Mouse (Mus musculus) spleen, adult 2 months (tissue): Measurements from ENCODE around the gene Pxk. TPM values are rescaled to one million over a fixed set of nuclear protein-coding genes. Genes with fewer than 3 reads are reported as not detected.

ENCODE experiments used
- DNase-seq, 2 experiments: peaks; one replicate each; pipeline versions ENCODE4 v3.0.0 to v3.0.0-alpha.2; 2012 to 2021; ENCODE audit warnings: low spot score in 2 of 2, low read depth in 1 of 2
- H3K27ac ChIP-seq: fragments of 200-500 bp; 2 replicates; pipeline ENCODE4 v1.5.1; 2012; ENCODE audit warnings: low read length, inconsistent platforms; ENCODE audit not compliant: insufficient read depth
- H3K27me3 ChIP-seq: fragments of 200-500 bp; 2 replicates; pipeline ENCODE4 v1.6.1; 2012; ENCODE audit warnings: mild to moderate bottlenecking, moderate library complexity, low read length, inconsistent platforms; ENCODE audit not compliant: control insufficient read depth, insufficient read depth
- H3K36me3 ChIP-seq: fragments of 200-500 bp; 2 replicates; pipeline ENCODE4 v1.6.1; 2012; ENCODE audit warnings: mild to moderate bottlenecking, low read length, inconsistent platforms; ENCODE audit not compliant: control insufficient read depth, insufficient read depth
- H3K4me1 ChIP-seq: fragments of 200-500 bp; 2 replicates; pipeline ENCODE4 v1.6.1; 2011; ENCODE audit warnings: inconsistent platforms; ENCODE audit not compliant: control insufficient read depth, insufficient read depth, insufficient read length
- H3K4me3 ChIP-seq: fragments of 200-500 bp; 2 replicates; pipeline ENCODE4 v1.5.1; 2011; ENCODE audit warnings: mild to moderate bottlenecking, inconsistent platforms; ENCODE audit not compliant: insufficient read depth, insufficient read length; ENCODE audit errors: extremely low read depth
- CTCF ChIP-seq: fragments of 200-500 bp; IDR thresholded peaks from 2 replicates; pipeline ENCODE4 v1.5.1; 2011; ENCODE audit warnings: mild to moderate bottlenecking, inconsistent platforms; ENCODE audit not compliant: insufficient read depth, insufficient read length, insufficient replicate concordance; ENCODE audit errors: extremely low read depth
- POLR2A ChIP-seq: fragments of 200-500 bp; IDR thresholded peaks from 2 replicates; pipeline ENCODE4 v1.6.1; 2011; ENCODE audit warnings: low read depth, low read length, inconsistent platforms
- WGBS: fragments of 180-500 bp; shearing (Covaris S2); methylation state at CpG from one replicate; pipeline ENCODE4 v1.1.7; 2018; 5-methylcytosine and 5-hydroxymethylcytosine counted together
- polyA plus RNA-seq: library from polyadenylated mRNA; depleted of rRNA; stranded (reverse); fragments of >200 nt; gene quantifications from 2 replicates; pipeline ENCODE4 v1.2.3, GENCODE M21; 2012

The Pxk gene
- polyA plus RNA-seq, 1 experiment = 42.5 TPM

DNA sequence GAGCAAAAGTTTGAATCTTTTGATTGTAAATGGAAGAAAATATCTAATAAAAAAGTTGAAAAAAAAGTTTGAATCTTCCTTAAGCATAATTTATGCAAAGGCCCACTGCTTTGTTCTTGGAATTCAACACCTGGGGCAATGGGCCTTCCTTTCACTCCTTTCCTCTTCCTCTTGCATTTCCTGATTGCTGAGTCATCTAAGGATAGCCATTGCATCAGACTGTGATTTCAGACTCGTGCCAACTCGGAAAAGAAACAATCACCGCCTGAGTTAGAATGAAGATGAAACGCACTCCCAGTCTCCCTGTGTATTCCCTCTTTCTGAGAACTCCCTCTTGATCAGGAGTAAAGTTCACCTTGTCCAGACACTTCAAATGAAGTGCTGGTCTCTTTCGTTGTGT lies 76.6 kb downstream of the Pxk start:
- H3K27ac ChIP-seq = no peak overlapping the region
- no peak for TF ChIP-seq CTCF
- H3K27me3 ChIP-seq = no peaks in the 10 kb centered on the region
- no peaks in the 10 kb centered on the region for H3K36me3 ChIP-seq
- 79% methylated on average over 5 of the region's 5 CpGs for WGBS
- H3K4me1 ChIP-seq = no peaks in the 10 kb centered on the region
- DNase-seq = no peak
- no peak overlapping the region for H3K4me3 ChIP-seq

DNA sequence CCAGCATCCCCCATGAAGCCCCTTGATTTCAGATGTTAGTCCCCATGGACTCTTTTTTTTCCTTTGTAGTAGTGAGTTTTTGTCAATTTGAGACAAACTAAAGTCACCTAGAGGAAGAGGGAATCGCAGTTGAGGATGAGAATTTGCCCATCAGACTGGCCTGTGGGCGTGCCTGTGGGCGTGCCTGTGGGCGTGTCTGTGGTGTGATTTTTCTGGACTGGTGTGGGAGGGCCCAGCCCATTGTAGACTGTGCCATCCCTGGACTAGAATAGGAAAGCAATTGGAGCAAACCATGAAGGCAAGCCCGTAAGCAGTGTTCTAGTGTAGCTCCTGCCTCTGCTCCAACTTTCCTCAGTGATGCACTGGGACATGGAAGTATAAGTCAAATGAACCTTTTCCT lies 78.2 kb downstream of the Pxk start:
- no peaks in the 10 kb centered on the region for H3K27me3 ChIP-seq
- no peak for DNase-seq
- no peaks in the 10 kb centered on the region for H3K4me1 ChIP-seq
- TF ChIP-seq CTCF (no peak), POLR2A (no peak)
- H3K27ac ChIP-seq = no peak overlapping the region
- H3K36me3 ChIP-seq = no peaks in the 10 kb centered on the region
- H3K4me3 ChIP-seq = no peak overlapping the region
- 58% methylated on average over 5 of the region's 5 CpGs for WGBS

DNA sequence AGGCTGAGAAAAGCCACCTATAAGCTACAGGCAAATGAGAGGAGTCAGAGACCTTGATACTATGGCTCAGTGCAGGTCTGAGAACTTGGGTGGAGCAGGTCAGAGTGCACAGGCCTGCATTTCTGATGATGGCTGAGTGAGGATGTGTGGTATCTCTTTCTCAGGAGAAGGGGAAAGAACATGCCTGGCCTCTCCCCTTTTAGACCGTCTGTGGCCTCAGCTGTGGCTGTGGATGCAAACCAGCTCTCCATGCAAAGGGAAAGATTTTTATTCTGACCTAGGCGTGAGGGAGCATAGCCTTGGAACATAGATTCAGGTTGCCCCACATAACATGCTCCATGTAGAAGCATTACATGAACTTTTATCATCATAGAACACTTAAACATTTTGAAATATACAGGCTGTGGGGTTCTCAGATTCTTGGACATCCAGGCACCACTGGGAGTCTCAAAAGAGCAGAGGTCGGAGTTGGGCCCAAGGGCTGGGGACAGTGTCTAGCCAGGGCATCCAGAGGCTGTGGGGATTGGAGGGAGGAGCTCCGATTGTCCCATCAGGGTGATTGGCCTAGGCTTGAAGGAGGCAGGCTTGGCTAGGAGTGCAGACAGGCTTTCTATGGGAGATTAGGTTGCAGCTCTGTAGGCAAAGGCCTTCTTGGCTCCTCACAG lies 82.5 kb downstream of the Pxk start:
- H3K4me3 ChIP-seq = no peak overlapping the region
- no peak for TF ChIP-seq POLR2A
- no peak for TF ChIP-seq CTCF
- no peak for DNase-seq
- H3K27ac ChIP-seq = no peak overlapping the region
- no peaks in the 10 kb centered on the region for H3K4me1 ChIP-seq
- 81% methylated on average over 4 of the region's 4 CpGs for WGBS
- no peaks in the 10 kb centered on the region for H3K36me3 ChIP-seq
- H3K27me3 ChIP-seq = no peaks in the 10 kb centered on the region

DNA sequence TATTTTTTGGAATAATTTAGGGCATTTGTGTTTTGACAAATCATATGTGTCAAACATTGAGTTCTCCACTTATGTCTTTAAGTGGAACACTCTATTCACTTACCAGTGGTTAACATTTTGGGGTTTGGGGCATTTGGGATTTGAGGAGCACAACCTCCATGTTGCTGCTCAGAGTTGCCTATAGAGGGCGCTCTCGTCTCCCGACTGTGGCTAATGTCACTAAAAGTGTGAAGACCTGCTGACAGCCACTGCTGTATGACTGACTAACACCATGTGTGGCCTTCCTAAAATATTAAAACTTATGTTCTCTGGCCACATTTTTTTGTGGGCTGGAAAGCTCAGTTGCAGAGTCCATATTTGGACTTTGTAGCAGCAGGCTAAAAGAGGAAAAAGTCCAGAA lies 85.3 kb downstream of the Pxk start:
- no peaks in the 10 kb centered on the region for H3K27me3 ChIP-seq
- no peak for DNase-seq
- TF ChIP-seq CTCF = no peak
- no peak for TF ChIP-seq POLR2A
- H3K36me3 ChIP-seq = no peaks in the 10 kb centered on the region
- no peak overlapping the region for H3K4me3 ChIP-seq
- WGBS = 72% methylated on average over 3 of the region's 3 CpGs
- H3K27ac ChIP-seq = no peak overlapping the region
- H3K4me1 ChIP-seq = no peaks in the 10 kb centered on the region

DNA sequence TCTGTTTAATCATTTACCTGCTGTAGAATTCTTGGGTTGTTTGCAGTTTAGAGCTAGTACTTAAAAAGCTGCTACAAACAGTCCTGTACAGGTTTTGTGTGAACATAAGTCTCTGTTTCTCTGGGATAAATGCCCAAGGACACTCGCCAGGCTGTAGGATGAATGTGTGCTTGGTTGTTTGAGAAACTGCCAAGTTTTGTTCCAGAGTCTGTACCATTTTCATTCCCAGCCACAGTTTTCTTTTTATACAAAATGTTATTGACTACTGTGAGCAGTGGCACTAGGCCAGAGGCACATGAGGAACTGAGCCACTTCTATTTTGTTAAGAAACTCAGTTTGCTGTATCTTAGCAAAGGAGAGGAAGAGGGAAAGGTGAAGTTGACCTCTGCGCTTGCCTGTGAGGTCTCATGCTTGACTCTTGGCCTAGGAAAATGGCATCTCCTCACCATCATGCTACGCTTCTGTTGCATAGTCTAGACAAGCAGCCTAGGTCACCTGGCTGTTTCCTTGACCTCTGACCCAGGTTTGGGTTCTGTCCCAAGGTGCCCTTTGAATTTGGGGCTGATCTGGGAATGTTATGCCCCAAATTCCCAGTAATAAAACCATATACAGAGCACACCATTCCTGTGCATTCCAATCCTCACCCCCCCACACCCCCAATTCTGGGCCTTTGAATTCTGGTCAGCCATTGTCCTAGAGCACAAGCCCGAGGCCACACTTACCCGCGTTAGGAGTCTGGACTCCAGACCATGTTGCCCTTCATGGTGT lies 88.5 kb downstream of the Pxk start:
- 88% methylated on average over 6 of the region's 6 CpGs for WGBS
- Histone ChIP-seq H3K4me3 (no peak overlapping the region), H3K27me3 (no peaks in the 10 kb centered on the region), H3K27ac (no peak overlapping the region), H3K36me3 (no peaks in the 10 kb centered on the region), H3K4me1 (no peaks in the 10 kb centered on the region)
- TF ChIP-seq POLR2A (no peak), CTCF (no peak)
- no peak for DNase-seq

DNA sequence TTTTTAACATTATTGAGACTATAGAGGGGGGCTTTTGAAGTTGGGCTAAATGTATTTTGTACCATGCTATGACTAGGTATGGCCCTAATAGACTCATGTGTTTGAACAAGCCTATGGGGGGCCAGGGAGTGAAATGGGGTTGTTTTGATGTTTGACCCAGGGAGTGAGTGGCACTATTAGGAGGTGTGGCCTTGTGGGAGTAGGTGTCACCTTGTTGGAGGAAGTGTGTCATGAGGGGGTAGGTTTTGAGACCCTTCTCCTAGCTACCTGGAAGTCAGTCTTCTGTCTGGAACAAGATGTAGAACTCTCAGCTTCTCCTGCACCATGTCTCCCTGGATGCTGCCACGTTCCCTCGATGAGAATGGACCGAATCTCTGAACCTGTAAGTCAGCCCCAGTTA lies 92.5 kb downstream of the Pxk start:
- TF ChIP-seq POLR2A (no peak), CTCF (no peak)
- no peak for DNase-seq
- H3K36me3 ChIP-seq = no peaks in the 10 kb centered on the region
- no peak overlapping the region for H3K27ac ChIP-seq
- 95% methylated on average over 3 of the region's 3 CpGs for WGBS
- H3K4me1 ChIP-seq = no peaks in the 10 kb centered on the region
- no peak overlapping the region for H3K4me3 ChIP-seq
- H3K27me3 ChIP-seq = no peaks in the 10 kb centered on the region
